Mouse (Mus musculus): ENCODE measurements at regions not wholly inside any gene's neighbourhood (a gene's known extent, or its start where the extent isn't known, plus 50 kb on each side); places are given as distances from the start of the nearest gene placed in this dataset.
A peak's percentile ranks its signal among the peaks of the same experiment; 100 is the strongest.

DNA sequence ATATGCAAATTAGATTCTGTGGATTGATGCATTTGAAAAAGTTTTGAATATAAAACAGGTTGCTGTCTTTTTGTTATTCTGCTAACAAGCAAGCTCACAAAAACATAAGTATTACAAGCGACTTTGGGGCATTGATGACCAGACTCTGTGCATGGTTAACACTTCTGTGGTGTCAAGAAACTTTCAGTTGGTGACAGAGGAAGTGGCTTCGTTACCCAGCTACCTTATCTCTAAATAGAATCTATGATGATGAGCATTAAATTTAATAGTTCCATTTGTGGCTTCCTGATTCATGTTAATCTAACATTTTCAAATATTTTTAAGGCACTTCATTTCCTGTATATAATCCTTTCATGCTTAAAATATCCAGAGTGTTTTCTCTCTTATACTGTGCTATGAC is 100.8 kb downstream of the Tm2d1 start:
- H3K27ac ChIP-seq (replicated peaks; ENCODE audit: low read depth, low read length) = no peak overlapping the region
- no peaks in the 10 kb centered on the region for H3K4me1 ChIP-seq (ENCODE audit: control insufficient read depth, insufficient read depth, low read length)
- no peaks in the 10 kb centered on the region for H3K9me3 ChIP-seq (replicated peaks; ENCODE audit: control insufficient read depth, low read length)
- no peak for DNase-seq (ENCODE audit: low spot score)
- H3K4me2 ChIP-seq (ENCODE audit: low read depth, low read length) = no peak overlapping the region
- no peak overlapping the region for H3K9ac ChIP-seq (replicated peaks; ENCODE audit: low read length)
- 73% methylated on average over 2 of the region's 2 CpGs for WGBS
- H3K4me3 ChIP-seq (ENCODE audit: low read depth, low read length) = no peak overlapping the region
- H3K27me3 ChIP-seq (ENCODE audit: control insufficient read depth, insufficient read depth, low read length) = no peaks in the 10 kb centered on the region
- no peak for ATAC-seq (replicated peaks; ENCODE audit: insufficient number of reproducible peaks, low FRiP score, low TSS enrichment, low read depth)
- H3K36me3 ChIP-seq (replicated peaks; ENCODE audit: control insufficient read depth, insufficient read depth, low read depth, low read length) = no peaks in the 10 kb centered on the region

DNA sequence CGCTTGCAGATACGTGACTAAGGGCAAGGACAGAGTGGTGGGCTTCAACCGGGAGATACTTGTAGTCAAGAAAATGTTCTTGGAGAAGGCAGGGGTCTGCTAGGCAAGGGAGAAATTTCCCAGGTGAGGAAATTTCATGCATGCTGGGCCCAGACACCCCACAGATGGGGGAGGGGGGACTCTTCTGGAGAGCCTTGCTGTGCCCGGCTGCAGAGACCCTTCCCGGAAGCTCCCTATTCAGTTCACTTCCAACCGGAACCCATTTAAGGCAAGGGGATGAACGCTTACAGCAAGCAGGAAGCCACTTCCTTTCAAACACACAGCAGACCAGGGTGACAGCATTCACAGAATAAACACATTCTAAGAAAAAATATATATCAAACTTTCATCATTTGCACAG is 124.8 kb downstream of the Tm2d1 start:
- 80% methylated on average over 7 of the region's 7 CpGs for whole genome bisulfite sequencing
- Histone ChIP-seq H3K9ac (replicated peaks; ENCODE audit: low read length) (no peak overlapping the region), H3K4me1 (ENCODE audit: control insufficient read depth, insufficient read depth, low read length) (no peaks in the 10 kb centered on the region), H3K4me2 (ENCODE audit: low read depth, low read length) (no peak overlapping the region), H3K9me3 (replicated peaks; ENCODE audit: control insufficient read depth, low read length) (no peaks in the 10 kb centered on the region), H3K27me3 (ENCODE audit: control insufficient read depth, insufficient read depth, low read length) (no peaks in the 10 kb centered on the region), H3K27ac (replicated peaks; ENCODE audit: low read depth, low read length) (no peak overlapping the region), H3K36me3 (replicated peaks; ENCODE audit: control insufficient read depth, insufficient read depth, low read depth, low read length) (no peaks in the 10 kb centered on the region), H3K4me3 (ENCODE audit: low read depth, low read length) (no peak overlapping the region)
- ATAC-seq (replicated peaks; ENCODE audit: insufficient number of reproducible peaks, low FRiP score, low TSS enrichment, low read depth) (no peak), DNase-seq (ENCODE audit: low spot score) (no peak)

DNA sequence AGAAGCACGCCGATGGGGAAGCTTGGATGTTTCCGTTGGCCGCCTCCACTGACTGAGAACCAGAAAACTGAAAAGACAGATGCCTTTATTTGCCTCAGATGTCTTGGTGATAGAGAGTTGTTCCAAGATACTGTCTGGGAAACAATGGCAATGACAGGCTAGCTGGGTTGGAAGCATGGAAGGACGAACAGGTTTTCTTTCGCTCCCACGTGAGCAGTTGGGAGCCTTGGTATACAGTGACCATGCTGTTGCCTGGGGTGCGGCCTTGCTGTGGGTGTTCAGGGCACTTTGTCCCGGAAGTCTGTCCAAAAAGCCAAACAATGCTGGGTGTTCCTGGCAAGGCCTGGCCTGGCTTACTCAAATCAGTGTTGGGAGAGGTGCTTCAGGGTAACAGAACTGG is 125.4 kb downstream of the Tm2d1 start:
- no peaks in the 10 kb centered on the region for H3K36me3 ChIP-seq (replicated peaks; ENCODE audit: control insufficient read depth, insufficient read depth, low read depth, low read length)
- no peak for ATAC-seq (replicated peaks; ENCODE audit: insufficient number of reproducible peaks, low FRiP score, low TSS enrichment, low read depth)
- 90% methylated on average over 9 of the region's 9 CpGs for WGBS
- no peak overlapping the region for H3K4me2 ChIP-seq (ENCODE audit: low read depth, low read length)
- H3K27me3 ChIP-seq (ENCODE audit: control insufficient read depth, insufficient read depth, low read length) = no peaks in the 10 kb centered on the region
- no peaks in the 10 kb centered on the region for H3K9me3 ChIP-seq (replicated peaks; ENCODE audit: control insufficient read depth, low read length)
- H3K4me3 ChIP-seq (ENCODE audit: low read depth, low read length) = no peak overlapping the region
- no peaks in the 10 kb centered on the region for H3K4me1 ChIP-seq (ENCODE audit: control insufficient read depth, insufficient read depth, low read length)
- H3K9ac ChIP-seq (replicated peaks; ENCODE audit: low read length) = no peak overlapping the region
- DNase-seq (ENCODE audit: low spot score) = no peak
- H3K27ac ChIP-seq (replicated peaks; ENCODE audit: low read depth, low read length) = no peak overlapping the region

DNA sequence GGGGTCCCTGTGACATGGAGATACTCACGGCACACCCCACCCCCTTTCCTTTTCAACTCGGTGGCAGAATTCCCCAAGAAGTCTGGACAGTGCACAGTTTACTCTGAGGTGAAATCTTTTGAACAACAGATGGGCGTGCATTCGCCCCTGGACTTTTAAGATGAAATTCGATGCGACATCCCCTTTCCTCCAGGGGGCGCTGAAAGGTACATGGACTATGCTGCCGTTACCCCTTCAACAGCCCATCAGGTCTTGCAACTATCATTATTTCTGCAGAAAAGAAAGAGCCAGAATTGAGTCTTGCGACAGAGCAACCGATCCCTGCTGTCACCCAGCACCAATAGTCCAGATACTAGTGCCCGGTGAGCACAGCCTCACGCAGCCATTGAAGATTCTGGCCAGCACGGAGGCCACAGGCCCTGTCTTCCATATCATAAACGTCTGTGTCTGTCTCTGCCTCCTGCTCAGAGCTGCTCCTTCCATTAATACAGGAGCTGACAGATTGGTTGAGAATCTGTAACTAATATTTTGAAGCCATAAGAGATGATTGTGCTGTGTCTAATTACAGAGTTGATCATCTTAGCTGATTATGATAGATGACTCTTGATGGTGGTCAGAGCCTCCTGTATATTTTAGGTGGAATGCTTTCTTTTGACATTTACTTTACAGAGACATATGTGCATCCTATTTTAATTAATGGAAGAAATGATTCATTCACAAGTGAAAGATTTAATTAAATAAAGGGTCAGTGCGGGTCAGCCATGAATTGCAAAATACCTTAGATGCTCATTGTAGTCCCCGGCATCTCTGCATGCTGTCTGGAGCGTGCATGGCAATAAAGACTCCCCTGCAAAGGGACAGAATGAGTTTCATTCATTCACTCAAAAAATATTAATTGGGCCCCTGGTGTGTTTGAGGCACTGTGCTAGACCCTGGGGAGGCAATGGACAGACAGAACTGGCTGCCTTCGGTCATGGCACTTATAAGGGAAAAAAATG is 128.0 kb downstream of the Tm2d1 start:
- no peaks in the 10 kb centered on the region for H3K4me1 ChIP-seq (ENCODE audit: control insufficient read depth, insufficient read depth, low read length)
- no peak overlapping the region for H3K9ac ChIP-seq (replicated peaks; ENCODE audit: low read length)
- H3K27ac ChIP-seq (replicated peaks; ENCODE audit: low read depth, low read length) = no peak overlapping the region
- no peak overlapping the region for H3K4me3 ChIP-seq (ENCODE audit: low read depth, low read length)
- DNase-seq (ENCODE audit: low spot score) (peak; percentile 70), ATAC-seq (replicated peaks; ENCODE audit: insufficient number of reproducible peaks, low FRiP score, low TSS enrichment, low read depth) (no peak)
- no peaks in the 10 kb centered on the region for H3K27me3 ChIP-seq (ENCODE audit: control insufficient read depth, insufficient read depth, low read length)
- no peak overlapping the region for H3K4me2 ChIP-seq (ENCODE audit: low read depth, low read length)
- no peaks in the 10 kb centered on the region for H3K9me3 ChIP-seq (replicated peaks; ENCODE audit: control insufficient read depth, low read length)
- no peaks in the 10 kb centered on the region for H3K36me3 ChIP-seq (replicated peaks; ENCODE audit: control insufficient read depth, insufficient read depth, low read depth, low read length)
- 60% methylated on average over 18 of the region's 18 CpGs for WGBS

DNA sequence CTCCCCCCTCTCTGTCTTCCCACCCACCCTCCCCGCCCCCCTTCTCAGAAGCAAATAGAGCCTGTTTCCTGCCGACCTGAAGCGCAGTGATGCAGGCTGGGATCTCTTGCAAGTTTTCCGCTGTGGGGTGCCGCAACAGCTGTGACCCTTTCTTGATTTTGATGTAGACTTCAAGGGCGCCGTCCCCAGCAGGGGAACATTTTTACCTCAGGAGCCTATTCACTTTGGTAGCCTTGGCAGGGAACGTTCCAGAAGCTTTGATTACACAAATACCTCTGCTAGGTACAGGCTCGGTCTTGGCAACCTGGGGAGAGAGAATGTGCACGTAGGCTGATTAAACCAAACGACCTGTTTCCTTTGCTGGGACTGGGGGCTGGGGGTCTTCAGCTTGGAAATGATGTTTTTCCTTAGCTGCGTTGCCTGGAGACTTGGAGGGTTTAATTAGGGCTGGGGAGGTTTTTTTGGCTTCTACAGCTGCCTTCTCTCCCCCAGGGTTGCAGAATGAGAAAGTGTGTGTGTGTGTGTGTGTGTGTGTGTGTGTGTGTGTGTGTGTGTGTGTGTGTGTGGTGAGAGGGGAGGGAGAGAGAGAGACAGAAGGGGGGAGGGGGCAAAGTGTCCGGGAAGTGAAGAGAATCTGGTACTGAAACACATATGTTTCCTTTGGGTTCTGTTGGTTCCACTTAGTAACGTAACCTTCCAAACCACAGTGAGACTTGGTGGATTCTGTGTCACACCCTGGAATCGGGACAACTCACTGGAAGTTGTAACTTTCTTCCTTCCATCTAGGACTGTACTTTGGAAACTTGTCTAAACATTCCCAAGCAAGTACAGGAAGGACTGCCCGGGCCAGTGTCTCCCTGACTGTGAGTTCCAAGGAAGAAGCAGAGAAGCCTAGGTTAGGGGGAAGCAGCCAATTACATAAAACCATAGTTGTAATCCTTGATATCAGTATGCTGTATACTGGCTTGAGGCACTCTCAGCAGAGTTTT is 138.9 kb downstream of the Tm2d1 start:
- Histone ChIP-seq H3K9me3 (replicated peaks; ENCODE audit: control insufficient read depth, low read length) (no peaks in the 10 kb centered on the region), H3K27me3 (ENCODE audit: control insufficient read depth, insufficient read depth, low read length) (no peaks in the 10 kb centered on the region), H3K9ac (replicated peaks; ENCODE audit: low read length) (no peak overlapping the region), H3K4me2 (ENCODE audit: low read depth, low read length) (peak overlapping the region; percentile 43), H3K4me3 (ENCODE audit: low read depth, low read length) (0 out of 2 replicates have a peak overlapping the region, but pooled peaks have one; percentile 6), H3K4me1 (ENCODE audit: control insufficient read depth, insufficient read depth, low read length) (no peaks in the 10 kb centered on the region), H3K27ac (replicated peaks; ENCODE audit: low read depth, low read length) (peak overlapping the region; percentile 67), H3K36me3 (replicated peaks; ENCODE audit: control insufficient read depth, insufficient read depth, low read depth, low read length) (no peaks in the 10 kb centered on the region)
- ATAC-seq (replicated peaks; ENCODE audit: insufficient number of reproducible peaks, low FRiP score, low TSS enrichment, low read depth) (peak; percentile 79), DNase-seq (ENCODE audit: low spot score) (peak; percentile 70)
- WGBS = 6% methylated on average over 15 of the region's 16 CpGs

DNA sequence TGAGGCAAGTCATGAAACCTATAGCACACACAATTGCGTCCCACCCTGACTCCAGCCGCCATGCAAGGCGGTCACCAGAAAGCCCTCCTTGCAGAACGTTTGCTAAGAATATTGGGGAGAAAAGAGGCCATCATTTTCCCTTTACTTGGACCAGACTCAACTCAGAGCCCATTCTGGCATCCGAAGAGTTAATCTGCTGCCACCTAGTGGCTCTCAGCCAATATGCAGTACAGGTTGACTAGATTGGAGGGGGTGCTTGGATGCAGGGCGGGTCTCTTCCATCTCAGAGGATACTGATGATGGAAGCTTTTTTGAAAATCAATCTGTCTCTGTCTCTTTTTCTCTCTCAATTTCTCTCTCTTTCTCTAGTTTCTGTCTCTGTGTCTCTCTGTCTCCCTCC is 139.6 kb downstream of the Tm2d1 start:
- H3K27me3 ChIP-seq (ENCODE audit: control insufficient read depth, insufficient read depth, low read length) = no peaks in the 10 kb centered on the region
- DNase-seq (ENCODE audit: low spot score) = peak; percentile 94
- peak; percentile 72; the same call in 1 of the 2 replicates for ATAC-seq (replicated peaks; ENCODE audit: insufficient number of reproducible peaks, low FRiP score, low TSS enrichment, low read depth)
- no peaks in the 10 kb centered on the region for H3K4me1 ChIP-seq (ENCODE audit: control insufficient read depth, insufficient read depth, low read length)
- H3K27ac ChIP-seq (replicated peaks; ENCODE audit: low read depth, low read length) = no peak overlapping the region
- H3K4me2 ChIP-seq (ENCODE audit: low read depth, low read length) = no peak overlapping the region; the same call in 1 of the 2 replicates
- no peak overlapping the region for H3K4me3 ChIP-seq (ENCODE audit: low read depth, low read length)
- no peaks in the 10 kb centered on the region for H3K9me3 ChIP-seq (replicated peaks; ENCODE audit: control insufficient read depth, low read length)
- 3% methylated on average over 6 of the region's 6 CpGs for WGBS
- no peaks in the 10 kb centered on the region for H3K36me3 ChIP-seq (replicated peaks; ENCODE audit: control insufficient read depth, insufficient read depth, low read depth, low read length)
- no peak overlapping the region for H3K9ac ChIP-seq (replicated peaks; ENCODE audit: low read length)

DNA sequence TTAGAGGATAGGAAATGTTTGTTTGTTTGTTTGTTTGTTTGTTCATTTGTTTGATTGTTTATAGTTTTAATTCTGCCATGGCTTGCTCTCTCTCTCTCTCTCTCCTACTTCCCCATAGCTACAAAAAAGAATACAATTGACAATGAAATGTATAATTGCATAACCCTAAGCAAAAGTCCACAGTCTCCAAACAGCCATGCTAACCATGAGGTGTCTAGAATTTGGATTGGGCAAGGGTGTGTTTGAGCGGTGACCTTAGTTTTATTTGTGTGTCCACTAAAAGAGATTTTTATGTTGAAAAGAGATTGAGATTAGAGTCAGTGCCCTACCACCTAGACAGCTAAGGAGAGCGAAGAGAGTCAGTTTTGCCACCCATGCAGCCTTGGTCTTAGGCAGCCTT is 141.2 kb downstream of the Tm2d1 start:
- Histone ChIP-seq H3K4me3 (ENCODE audit: low read depth, low read length) (no peak overlapping the region), H3K27ac (replicated peaks; ENCODE audit: low read depth, low read length) (no peak overlapping the region), H3K9ac (replicated peaks; ENCODE audit: low read length) (no peak overlapping the region), H3K27me3 (ENCODE audit: control insufficient read depth, insufficient read depth, low read length) (no peaks in the 10 kb centered on the region), H3K4me2 (ENCODE audit: low read depth, low read length) (no peak overlapping the region), H3K36me3 (replicated peaks; ENCODE audit: control insufficient read depth, insufficient read depth, low read depth, low read length) (no peaks in the 10 kb centered on the region), H3K9me3 (replicated peaks; ENCODE audit: control insufficient read depth, low read length) (no peaks in the 10 kb centered on the region), H3K4me1 (ENCODE audit: control insufficient read depth, insufficient read depth, low read length) (no peaks in the 10 kb centered on the region)
- WGBS = 92% methylated on average over 2 of the region's 2 CpGs
- ATAC-seq (replicated peaks; ENCODE audit: insufficient number of reproducible peaks, low FRiP score, low TSS enrichment, low read depth) = no peak
- DNase-seq (ENCODE audit: low spot score) = no peak
